Mouse (Mus musculus) subcutaneous adipose tissue, adult 2 months (tissue): ENCODE results near the gene Armh3. TPM values are rescaled to one million over a fixed set of nuclear protein-coding genes. Genes with fewer than 3 reads are reported as not detected.

ENCODE experiments used
- polyA plus RNA-seq: library from polyadenylated mRNA; depleted of rRNA; stranded (reverse); fragments of >200 nt; gene quantifications from 2 replicates; pipeline ENCODE4 v1.2.3, GENCODE M21; 2012; ENCODE audit warnings: low replicate concordance; rRNA removed

Gene Armh3
- 13.4 and 13.7 TPM in 2 replicates for polyA plus RNA-seq

DNA sequence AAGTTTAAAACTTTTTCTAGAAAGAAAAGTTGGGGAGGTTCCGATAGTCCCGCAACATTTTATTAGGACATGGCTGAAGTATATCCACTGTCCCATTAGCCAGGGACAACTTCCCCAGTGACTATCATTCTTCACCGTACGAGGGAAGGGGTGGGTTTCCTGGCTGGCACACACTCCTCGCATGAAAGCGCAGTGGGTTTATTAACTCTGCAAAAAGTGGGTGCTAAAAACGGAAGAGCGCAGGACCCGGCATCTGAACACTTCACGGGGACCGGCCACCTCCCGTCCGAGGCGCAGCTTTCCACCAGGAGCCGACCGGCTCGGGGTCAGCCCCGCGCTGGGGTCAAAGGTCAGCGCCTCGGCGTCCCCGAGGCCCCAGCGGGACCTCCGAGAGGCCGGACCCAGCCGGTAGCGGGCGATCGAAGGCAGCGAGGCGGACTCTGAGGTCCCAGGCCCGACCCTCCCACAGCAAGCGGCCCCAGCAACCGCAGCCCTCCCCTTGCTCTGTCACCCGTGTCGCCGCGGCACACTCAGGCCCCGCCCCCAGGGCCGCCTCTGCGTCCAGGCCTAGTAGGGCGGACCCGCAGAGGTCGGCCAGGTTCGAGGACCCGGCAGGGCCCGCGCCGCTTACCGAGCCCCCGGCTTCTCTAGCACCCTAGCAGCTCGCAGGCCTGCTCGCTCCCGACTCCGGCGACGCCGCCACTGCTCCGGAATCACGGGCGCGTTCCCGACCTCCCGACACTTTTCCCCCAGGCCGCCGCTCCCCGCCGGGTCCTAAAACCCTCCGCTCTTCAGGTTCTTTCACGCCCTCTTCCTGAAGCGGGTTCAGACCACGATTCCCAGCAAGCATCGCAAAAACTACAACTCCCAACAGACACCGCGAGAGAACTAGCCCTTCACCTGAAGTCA lies at the start of gene Armh3:
Armh3 (minus strand) TSS at position 704 of the 909 bp plus-strand sequence.

GRCm38 (mm10) chr19:46044993-46045695 lies 46.9 kb upstream of the Armh3 start, which contains the start of gene Ldb1:
Gene Ldb1, minus strand, starts transcription at chr19:46045214.

DNA sequence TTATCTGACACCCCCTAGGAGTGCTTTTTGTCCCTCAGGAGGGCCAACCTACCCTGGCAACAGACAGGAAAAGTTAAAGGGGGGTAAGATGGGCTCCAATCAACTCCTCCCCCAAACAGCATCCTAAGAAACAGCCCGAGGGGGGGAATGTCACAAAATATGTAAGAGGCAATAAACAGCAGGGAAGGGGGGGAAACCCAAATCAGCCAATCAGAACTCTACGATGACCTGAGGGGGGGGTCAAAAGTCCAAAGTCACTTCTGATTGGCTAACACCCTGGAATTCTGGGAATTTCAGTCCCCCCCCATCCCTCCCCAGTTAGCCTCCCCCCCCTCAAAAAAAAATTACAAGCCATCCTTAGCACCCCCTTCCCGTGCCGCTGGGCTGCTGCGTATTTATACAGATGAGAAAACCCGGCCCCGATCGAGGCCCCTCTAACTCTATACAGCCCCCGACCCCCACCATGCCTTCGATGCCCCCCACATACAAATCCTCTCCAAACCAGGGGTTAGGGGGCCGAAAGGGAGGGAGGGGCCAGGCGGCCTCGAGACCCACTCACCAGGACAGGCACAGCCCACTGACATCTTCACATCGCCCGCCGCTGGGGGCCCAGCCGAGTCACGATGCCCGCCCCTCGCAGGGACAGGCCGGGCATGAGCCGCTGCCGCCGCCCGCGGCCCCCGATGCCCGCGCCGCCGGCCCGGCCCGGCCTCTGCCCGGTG lies 46.1 kb upstream of the Armh3 start, which contains the start of gene Pprc1:
Pprc1 (plus strand) TSS at position 616 of the 722 bp plus-strand sequence.

DNA sequence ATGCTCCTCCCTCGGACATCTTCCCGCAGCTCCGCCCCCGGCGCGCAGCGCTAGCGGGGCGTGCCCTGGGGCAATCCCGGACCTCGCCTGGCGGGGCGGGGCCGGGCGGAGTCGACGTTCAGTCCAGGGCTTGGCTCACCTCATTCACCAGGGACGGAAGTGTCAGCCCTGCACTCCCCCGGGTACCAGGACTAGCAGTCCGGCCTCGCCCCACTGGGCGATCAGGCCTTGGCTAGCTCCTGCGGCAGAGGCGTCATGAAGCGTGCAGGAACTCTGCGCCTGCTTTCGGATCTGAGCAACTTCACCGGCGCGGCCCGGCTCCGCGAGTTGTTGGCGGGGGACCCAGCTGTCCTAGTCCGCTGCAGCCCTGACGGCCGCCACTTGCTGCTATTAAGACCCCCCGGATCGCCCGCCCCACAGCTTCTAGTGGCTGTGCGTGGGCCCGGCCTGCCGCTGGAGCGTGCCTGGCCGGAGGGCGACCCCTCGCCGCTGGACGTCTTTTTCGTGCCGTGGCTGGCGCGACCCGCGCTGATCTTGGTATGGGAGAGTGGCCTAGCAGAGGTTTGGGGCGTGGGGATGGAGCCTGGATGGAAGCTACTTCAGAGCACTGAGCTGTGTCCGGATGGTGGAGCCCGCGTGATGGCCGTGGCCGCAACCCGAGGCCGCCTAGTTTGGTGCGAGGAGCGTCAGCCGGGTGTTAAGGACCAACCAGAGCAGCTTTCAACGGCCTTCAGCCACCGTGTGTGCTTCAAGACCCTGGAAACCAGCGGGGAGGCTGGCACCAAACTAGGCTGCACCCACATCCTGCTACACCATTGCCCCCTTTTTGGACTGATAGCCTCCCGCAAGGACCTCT lies 5.3 kb upstream of the Armh3 start, which contains the start of gene Hps6:
Hps6 (plus strand) TSS at position 138 of the 856 bp plus-strand sequence.

GRCm38 (mm10) chr19:45815831-45816405 lies 182.4 kb downstream of the Armh3 start, which contains the start of gene Kcnip2:
Gene Kcnip2, minus strand, starts transcription at chr19:45816061.

GRCm38 (mm10) chr19:45783181-45783932 lies 214.9 kb downstream of the Armh3 start, which contains the start of gene Mgea5:
Gene Mgea5, minus strand, starts transcription at chr19:45783837.

Other genes with a start within 250 kb of the Armh3 start
- gene Npm3, start 248.9 kb downstream of the Armh3 start, polyA plus RNA-seq: 32.8 and 85.2 TPM in 2 replicates
- gene Mgea5, start 214.7 kb downstream of the Armh3 start, polyA plus RNA-seq: 25.3 and 36.2 TPM in 2 replicates
- 0.59 and 3.2 TPM in 2 replicates for gene Kcnip2, start 182.4 kb downstream of the Armh3 start, polyA plus RNA-seq
- 7.1 and 10.7 TPM in 2 replicates for gene Hps6, start 5.0 kb upstream of the Armh3 start, polyA plus RNA-seq
- gene Pprc1, start 46.4 kb upstream of the Armh3 start, polyA plus RNA-seq: 13.8 and 48.0 TPM in 2 replicates
- gene Ldb1, start 46.7 kb upstream of the Armh3 start, polyA plus RNA-seq: 207 and 278 TPM in 2 replicates
- gene Nolc1, start 77.4 kb upstream of the Armh3 start, polyA plus RNA-seq: 7.5 and 19.0 TPM in 2 replicates
- gene Elovl3, start 133.4 kb upstream of the Armh3 start, polyA plus RNA-seq: 1.5 and 3.5 TPM in 2 replicates
- gene Pitx3, start 149.8 kb upstream of the Armh3 start, polyA plus RNA-seq: 0.64 TPM in 1 of 2 replicates, not detected in the other
- gene Gbf1, start 154.0 kb upstream of the Armh3 start, polyA plus RNA-seq: 69.7 and 96.3 TPM in 2 replicates